Mouse (Mus musculus) hindbrain, postnatal 0 days (tissue): Measurements from ENCODE around the gene Upk3b. TPM values are rescaled to one million over a fixed set of nuclear protein-coding genes. Genes with fewer than 3 reads are reported as not detected.

ENCODE experiments used
- ATAC-seq: fragments of 200-750 bp; cut with Nextera tagmentation; 2 replicates; pipeline ENCODE4 v1.8.0; 2017; ENCODE audit warnings: mild to moderate bottlenecking, moderate TSS enrichment, moderate library complexity
- DNase-seq: peaks from one replicate; pipeline ENCODE4 v3.0.0-alpha.2; 2015; ENCODE audit warnings: low spot score
- H3K27ac ChIP-seq: fragments of 300-500 bp; sonication (generic); 2 replicates; pipeline ENCODE4 v1.5.1; 2014; ENCODE audit warnings: mild to moderate bottlenecking
- H3K27me3 ChIP-seq: fragments of 300-500 bp; sonication (generic); 2 replicates; pipeline ENCODE4 v1.6.1; 2014; ENCODE audit warnings: low read length, mixed read lengths; ENCODE audit not compliant: insufficient read depth
- H3K36me3 ChIP-seq: fragments of 300-500 bp; sonication (generic); 2 replicates; pipeline ENCODE4 v1.6.1; 2014; ENCODE audit warnings: low read length, mixed read lengths; ENCODE audit not compliant: insufficient read depth
- H3K4me1 ChIP-seq: fragments of 300-500 bp; sonication (generic); 2 replicates; pipeline ENCODE4 v1.6.1; 2014; ENCODE audit warnings: antibody characterized with exemption, low read length, mixed read lengths; ENCODE audit not compliant: insufficient read depth
- H3K4me2 ChIP-seq: fragments of 300-500 bp; sonication (generic); 2 replicates; pipeline ENCODE4 v1.6.1; 2014; ENCODE audit warnings: low read depth, mild to moderate bottlenecking, low read length, moderate library complexity, mixed read lengths
- H3K4me3 ChIP-seq: fragments of 300-500 bp; sonication (generic); 2 replicates; pipeline ENCODE4 v1.5.1; 2014; ENCODE audit warnings: low read length
- H3K9ac ChIP-seq: fragments of 300-500 bp; sonication (generic); replicated peaks from 2 replicates; pipeline ENCODE4 v1.6.1; 2014; ENCODE audit warnings: mild to moderate bottlenecking, low read length, moderate library complexity, mixed read lengths
- H3K9me3 ChIP-seq: fragments of 300-500 bp; sonication (generic); 2 replicates; pipeline ENCODE4 v1.6.1; 2016; ENCODE audit warnings: low read length, mixed read lengths
- CTCF ChIP-seq: IDR thresholded peaks from 2 replicates; pipeline ENCODE4 v1.5.1; 2016; ENCODE audit warnings: antibody characterized with exemption, control low read depth, low read depth
- WGBS: fragments of 180-500 bp; shearing (Covaris S2); extraction: QIAGEN DNeasy Blood & Tissue Kit; methylation state at CpG from one replicate; pipeline ENCODE4 v1.1.7; 2014; 5-methylcytosine and 5-hydroxymethylcytosine counted together
- polyA plus RNA-seq: library from polyadenylated mRNA; unstranded; fragments of >200 nt; fragmentation: Nextera tagmentation; extraction: Ambion mirVana; gene quantifications from 2 replicates; pipeline ENCODE4 v1.2.1, GENCODE M21; 2015
- total RNA-seq: library from RNA; depleted of rRNA; stranded (reverse); fragments of >200 nt; gene quantifications from 2 replicates; pipeline ENCODE4 v1.2.3, GENCODE M21; 2014

Upk3b gene
- total and polyA plus RNA-seq, 2 experiments from 2014 or later = not detected

GRCm38 (mm10) chr5:136069411-136069810 is 31.1 kb downstream of the Upk3b start:
- whole genome bisulfite sequencing = 80% methylated on average over 2 of the region's 2 CpGs
- no peak overlapping the region for H3K4me3 ChIP-seq
- H3K4me2 ChIP-seq = no peak overlapping the region
- no peak overlapping the region for H3K27ac ChIP-seq
- no peak for TF ChIP-seq CTCF
- no peaks in the 10 kb centered on the region for H3K4me1 ChIP-seq
- H3K27me3 ChIP-seq = no peaks in the 10 kb centered on the region; the same call in 1 of the 2 replicates
- no peak for ATAC-seq
- H3K9ac ChIP-seq = no peak overlapping the region
- no peaks in the 10 kb centered on the region for H3K9me3 ChIP-seq
- no peaks in the 10 kb centered on the region for H3K36me3 ChIP-seq
- no peak for DNase-seq

GRCm38 (mm10) chr5:136073051-136073450 is 34.8 kb downstream of the Upk3b start:
- Histone ChIP-seq H3K27ac (no peak overlapping the region), H3K27me3 (no peaks in the 10 kb centered on the region), H3K9ac (no peak overlapping the region), H3K36me3 (no peaks in the 10 kb centered on the region), H3K4me3 (no peak overlapping the region), H3K9me3 (no peaks in the 10 kb centered on the region), H3K4me1 (no peaks in the 10 kb centered on the region), H3K4me2 (no peak overlapping the region)
- ATAC-seq (no peak), DNase-seq (no peak)
- no peak for TF ChIP-seq CTCF
- WGBS = 59% methylated on average over 6 of the region's 6 CpGs

GRCm38 (mm10) chr5:136073526-136073925 is 35.2 kb downstream of the Upk3b start:
- no peak overlapping the region for H3K27ac ChIP-seq
- no peaks in the 10 kb centered on the region for H3K4me1 ChIP-seq
- ATAC-seq (no peak), DNase-seq (no peak)
- H3K4me3 ChIP-seq = no peak overlapping the region
- H3K9ac ChIP-seq = no peak overlapping the region
- TF ChIP-seq CTCF = no peak
- H3K9me3 ChIP-seq = no peaks in the 10 kb centered on the region
- no peaks in the 10 kb centered on the region for H3K27me3 ChIP-seq
- no peak overlapping the region for H3K4me2 ChIP-seq
- 70% methylated on average over 11 of the region's 11 CpGs for WGBS
- H3K36me3 ChIP-seq = no peaks in the 10 kb centered on the region

GRCm38 (mm10) chr5:136075076-136075475 is 36.8 kb downstream of the Upk3b start:
- H3K4me2 ChIP-seq = no peak overlapping the region
- no peaks in the 10 kb centered on the region for H3K36me3 ChIP-seq
- H3K4me1 ChIP-seq = no peaks in the 10 kb centered on the region
- ATAC-seq = no peak
- H3K9ac ChIP-seq = no peak overlapping the region
- no peak for TF ChIP-seq CTCF
- no peak overlapping the region for H3K27ac ChIP-seq
- no peaks in the 10 kb centered on the region for H3K27me3 ChIP-seq
- 96% methylated on average over 5 of the region's 5 CpGs for WGBS
- no peaks in the 10 kb centered on the region for H3K9me3 ChIP-seq
- no peak overlapping the region for H3K4me3 ChIP-seq
- DNase-seq = no peak

GRCm38 (mm10) chr5:136076284-136076683 is 38.0 kb downstream of the Upk3b start:
- H3K4me3 ChIP-seq = no peak overlapping the region
- TF ChIP-seq CTCF = no peak
- ATAC-seq (no peak), DNase-seq (peak; percentile 12)
- no peak overlapping the region; the same call in 1 of the 2 replicates for H3K27ac ChIP-seq
- H3K36me3 ChIP-seq = no peaks in the 10 kb centered on the region
- no peak overlapping the region for H3K9ac ChIP-seq
- H3K4me2 ChIP-seq = no peak overlapping the region
- H3K9me3 ChIP-seq = no peaks in the 10 kb centered on the region
- H3K27me3 ChIP-seq = no peaks in the 10 kb centered on the region
- WGBS = 30% methylated on average over 7 of the region's 7 CpGs
- H3K4me1 ChIP-seq = no peaks in the 10 kb centered on the region

GRCm38 (mm10) chr5:136077001-136077550 is 38.8 kb downstream of the Upk3b start:
- no peaks in the 10 kb centered on the region for H3K4me1 ChIP-seq
- ATAC-seq = no peak
- 82% methylated on average over 9 of the region's 9 CpGs for WGBS
- H3K27me3 ChIP-seq = no peaks in the 10 kb centered on the region
- no peak for DNase-seq
- TF ChIP-seq CTCF = no peak
- H3K9ac ChIP-seq = no peak overlapping the region
- H3K4me3 ChIP-seq = no peak overlapping the region
- H3K4me2 ChIP-seq = no peak overlapping the region
- H3K9me3 ChIP-seq = no peaks in the 10 kb centered on the region
- H3K36me3 ChIP-seq = no peaks in the 10 kb centered on the region
- H3K27ac ChIP-seq = no peak overlapping the region

GRCm38 (mm10) chr5:136078136-136078535 is 39.8 kb downstream of the Upk3b start:
- Histone ChIP-seq H3K27me3 (no peaks in the 10 kb centered on the region), H3K9ac (no peak overlapping the region), H3K4me1 (no peaks in the 10 kb centered on the region), H3K4me2 (no peak overlapping the region), H3K4me3 (no peak overlapping the region), H3K27ac (no peak overlapping the region), H3K36me3 (no peaks in the 10 kb centered on the region), H3K9me3 (no peaks in the 10 kb centered on the region)
- WGBS = 92% methylated on average over 5 of the region's 5 CpGs
- ATAC-seq = no peak
- DNase-seq = no peak
- TF ChIP-seq CTCF = no peak
